Mouse (Mus musculus) spleen, adult 18-20 months (tissue): Measurements from ENCODE around the gene Mx1.
A peak's percentile ranks its signal among the peaks of the same experiment; 100 is the strongest.

Experiments
- DNase-seq, 2 experiments: peaks; one replicate each; pipeline ENCODE4 v3.0.0; 2022; ENCODE audit warnings: mixed read lengths in 2 of 2

The Mx1 gene

DNA sequence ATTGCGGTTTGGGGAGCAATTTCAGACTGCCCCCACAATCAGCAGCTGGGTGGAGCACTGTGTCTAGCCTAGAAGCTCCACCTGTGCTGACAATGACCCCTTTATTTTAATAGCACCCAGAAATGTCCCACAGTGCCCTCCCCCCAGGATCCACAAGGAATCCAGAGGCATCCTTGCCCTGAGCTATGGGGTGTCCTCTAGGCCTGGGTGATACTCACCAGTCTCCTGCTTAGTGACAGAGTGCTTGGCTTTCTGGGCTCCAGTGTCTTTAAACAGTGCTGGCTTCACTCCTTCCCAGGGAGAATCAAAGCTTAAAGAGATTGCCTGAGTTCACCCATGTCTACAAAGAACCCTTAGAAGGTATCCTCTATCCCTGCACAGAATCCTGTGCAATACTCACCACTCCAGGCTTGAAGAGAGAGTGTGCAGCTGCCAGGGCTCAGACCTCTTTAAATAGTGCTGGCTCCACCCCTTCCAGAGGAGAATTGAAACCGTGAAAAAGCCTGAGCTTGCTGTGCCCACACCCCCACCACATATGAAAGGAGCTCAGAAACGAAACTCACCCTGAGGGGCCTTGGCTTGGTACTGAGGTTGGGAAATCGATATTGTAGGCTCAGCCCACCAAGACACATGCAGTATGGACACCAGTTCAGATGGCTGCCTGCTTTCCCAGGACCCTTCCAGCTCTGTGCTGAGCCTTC is at the start of gene Mx1:
Mx1 (minus strand) TSS at position 427 of the 701 bp plus-strand sequence.
- DNase-seq, result peak in 1 of 2 experiments; percentile 31

GRCm38 (mm10) chr16:97512347-97512751 is 49.6 kb upstream of the Mx1 start:
- DNase-seq, result no peak

GRCm38 (mm10) chr16:97511495-97511894 is 48.8 kb upstream of the Mx1 start:
- no peak for DNase-seq

GRCm38 (mm10) chr16:97510849-97511248 is 48.1 kb upstream of the Mx1 start:
- no peak for DNase-seq

DNA sequence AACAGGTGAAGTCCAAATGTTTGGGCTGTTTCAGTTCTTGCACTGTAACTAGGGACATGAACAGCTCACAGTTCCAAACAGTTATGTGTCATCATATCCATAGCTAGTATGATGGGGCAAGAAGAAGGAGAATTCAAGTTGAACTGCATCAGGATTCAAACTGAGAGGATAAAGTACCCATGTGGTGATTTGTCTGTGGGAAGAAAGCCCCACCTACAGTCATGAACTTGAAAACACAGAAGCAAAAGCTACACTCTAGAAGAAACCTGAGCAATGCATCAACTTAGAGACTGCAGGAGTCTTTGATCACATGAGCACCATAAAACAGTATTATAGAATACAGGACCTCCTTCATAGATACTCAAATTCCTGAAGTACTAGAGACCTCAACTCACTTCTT is 45.1 kb upstream of the Mx1 start:
- no peak for DNase-seq

GRCm38 (mm10) chr16:97504793-97505192 is 42.1 kb upstream of the Mx1 start:
- DNase-seq, result no peak

DNA sequence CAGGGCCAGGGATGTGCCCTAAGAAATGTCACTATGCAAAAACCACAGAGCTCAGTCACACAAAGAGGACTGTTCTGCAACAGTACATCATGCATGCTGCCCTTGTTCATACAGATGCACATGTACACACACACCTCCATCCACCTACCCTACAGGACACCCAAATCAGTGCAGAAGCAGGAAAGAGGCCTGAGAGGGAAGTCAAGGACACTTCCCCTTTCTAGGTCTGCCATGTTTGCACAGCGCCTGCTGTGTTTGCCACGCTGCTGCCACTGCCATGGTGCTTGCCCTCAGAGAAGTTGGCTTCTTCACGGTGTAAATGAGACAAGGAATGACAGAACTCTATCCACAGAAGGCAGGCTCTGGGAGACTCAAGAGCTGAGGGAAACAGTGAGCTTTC is 41.1 kb upstream of the Mx1 start:
- DNase-seq, result no peak

DNA sequence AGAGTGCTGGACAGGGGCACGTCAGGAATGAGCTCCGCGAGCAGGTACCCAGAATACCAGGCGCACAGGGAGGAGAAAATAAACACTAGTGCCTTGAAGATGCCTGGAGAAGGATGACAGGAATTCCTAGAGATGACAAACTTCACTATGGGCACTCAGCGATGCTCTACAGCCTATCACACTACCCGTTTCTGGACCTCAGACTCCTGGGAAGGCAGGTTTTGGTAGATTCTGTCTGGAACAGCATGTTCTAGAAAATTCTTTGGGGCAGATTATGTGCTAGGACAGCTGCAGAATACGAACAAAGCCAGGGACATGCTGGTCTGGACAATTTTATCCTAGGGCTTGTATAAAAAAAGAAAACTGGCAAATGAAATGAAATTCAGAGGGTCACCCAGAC is 38.2 kb upstream of the Mx1 start:
- DNase-seq, result no peak

GRCm38 (mm10) chr16:97499450-97499849 is 36.7 kb upstream of the Mx1 start:
- no peak for DNase-seq

DNA sequence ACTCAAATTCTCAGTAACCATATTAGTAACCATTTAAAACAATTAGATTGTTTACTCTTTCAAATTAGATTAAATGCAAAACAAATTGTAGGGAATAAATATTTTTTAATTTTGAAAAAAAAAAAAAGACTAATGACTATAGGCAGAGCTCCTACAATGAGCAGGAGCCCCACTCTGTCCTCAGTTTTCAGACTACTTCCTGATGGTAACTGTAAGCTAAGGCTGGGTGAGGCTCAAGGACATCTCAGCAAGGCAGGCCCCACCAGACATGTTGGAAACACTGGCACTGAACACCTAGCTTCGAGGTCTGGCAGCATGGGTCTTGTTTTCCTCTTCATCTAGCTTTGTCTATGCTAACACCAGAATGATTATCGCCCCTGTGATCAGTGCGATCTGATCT is 35.4 kb upstream of the Mx1 start:
- DNase-seq, result no peak

DNA sequence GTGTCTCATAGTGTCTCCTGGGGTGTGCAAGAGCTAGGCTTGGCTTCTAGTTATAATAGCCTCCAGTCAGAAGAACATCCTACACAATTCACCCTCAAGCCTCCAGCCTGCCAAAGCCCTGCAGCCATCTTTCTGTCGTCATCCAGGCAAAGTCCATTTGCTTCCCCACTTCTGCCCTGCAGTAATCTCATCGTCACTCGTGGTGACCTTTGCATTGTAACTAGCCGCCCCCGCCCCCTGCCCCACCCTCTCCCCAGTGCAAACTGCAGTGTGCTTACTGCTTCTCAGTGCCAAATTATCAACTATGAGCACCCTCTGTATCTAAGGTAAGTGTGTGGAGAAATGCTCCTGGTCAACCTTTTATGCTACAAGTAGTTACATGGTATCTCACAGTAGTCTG is 35.0 kb upstream of the Mx1 start:
- DNase-seq, result no peak

GRCm38 (mm10) chr16:97496026-97496425 is 33.3 kb upstream of the Mx1 start:
- DNase-seq, result no peak

DNA sequence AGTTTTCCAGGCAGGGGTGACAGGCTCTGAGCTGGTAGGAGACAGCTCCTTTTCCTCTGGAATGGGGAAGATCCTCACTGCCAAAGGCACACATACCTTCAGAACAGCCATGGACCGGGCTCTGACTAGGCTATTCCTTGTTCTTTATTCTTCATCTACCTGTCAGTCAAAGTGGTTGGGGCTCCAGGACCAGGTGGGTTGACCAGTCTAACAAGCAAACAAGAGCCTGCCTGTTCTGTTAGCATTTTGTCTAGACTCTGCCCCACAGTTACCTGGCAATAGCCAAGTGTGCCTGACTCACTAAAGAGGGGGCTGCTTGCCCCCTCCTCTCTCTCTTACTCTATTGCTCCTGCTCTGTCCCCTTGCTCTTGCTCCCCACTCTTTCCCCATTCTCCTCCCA is 29.7 kb upstream of the Mx1 start:
- no peak for DNase-seq

DNA sequence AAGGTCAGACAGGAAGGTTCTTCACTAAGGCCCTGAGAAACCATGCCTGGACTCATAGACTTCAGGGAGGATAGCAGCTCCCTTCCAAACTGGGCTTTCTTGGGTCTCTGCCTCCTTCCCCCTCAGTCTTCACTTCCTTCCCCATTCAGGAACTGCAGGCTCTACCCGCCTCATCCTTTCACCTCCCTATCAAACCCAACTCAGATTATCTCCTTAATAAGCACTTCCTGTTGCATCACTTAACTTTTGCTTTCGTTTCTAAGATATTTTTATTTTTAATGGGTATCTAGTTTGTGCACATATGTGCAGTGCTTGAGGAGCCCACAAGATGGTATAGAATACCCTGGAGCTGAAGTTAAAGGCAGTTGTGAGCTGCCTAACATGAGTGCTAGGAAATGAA is 15.9 kb upstream of the Mx1 start:
- no peak for DNase-seq

DNA sequence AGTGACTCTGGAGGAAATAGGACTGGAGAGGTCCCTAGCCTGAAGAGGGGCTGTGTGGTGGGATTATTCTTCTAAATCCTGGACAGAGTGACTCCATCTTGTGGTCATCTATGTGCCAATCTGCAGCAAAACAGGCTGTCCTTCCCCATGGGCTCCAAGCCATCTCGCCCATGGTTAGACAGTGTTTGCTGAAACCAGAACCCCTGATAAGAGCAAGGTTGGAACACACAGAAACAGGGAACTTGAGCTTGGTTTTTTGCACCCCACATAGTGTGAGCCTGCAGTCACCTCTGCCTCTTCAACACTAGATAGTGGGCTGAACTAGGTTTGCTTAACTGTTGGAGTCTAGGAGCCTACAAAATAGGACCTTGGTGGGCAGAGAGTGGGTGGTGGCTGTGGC is 13.8 kb upstream of the Mx1 start:
- DNase-seq, result no peak

- no peak for DNase-seq
Measured at GRCm38 (mm10) chr16:97475581-97475980, 12.9 kb upstream of the Mx1 start.

- DNase-seq, result no peak
Measured at GRCm38 (mm10) chr16:97474671-97475070, 12.0 kb upstream of the Mx1 start.

DNA sequence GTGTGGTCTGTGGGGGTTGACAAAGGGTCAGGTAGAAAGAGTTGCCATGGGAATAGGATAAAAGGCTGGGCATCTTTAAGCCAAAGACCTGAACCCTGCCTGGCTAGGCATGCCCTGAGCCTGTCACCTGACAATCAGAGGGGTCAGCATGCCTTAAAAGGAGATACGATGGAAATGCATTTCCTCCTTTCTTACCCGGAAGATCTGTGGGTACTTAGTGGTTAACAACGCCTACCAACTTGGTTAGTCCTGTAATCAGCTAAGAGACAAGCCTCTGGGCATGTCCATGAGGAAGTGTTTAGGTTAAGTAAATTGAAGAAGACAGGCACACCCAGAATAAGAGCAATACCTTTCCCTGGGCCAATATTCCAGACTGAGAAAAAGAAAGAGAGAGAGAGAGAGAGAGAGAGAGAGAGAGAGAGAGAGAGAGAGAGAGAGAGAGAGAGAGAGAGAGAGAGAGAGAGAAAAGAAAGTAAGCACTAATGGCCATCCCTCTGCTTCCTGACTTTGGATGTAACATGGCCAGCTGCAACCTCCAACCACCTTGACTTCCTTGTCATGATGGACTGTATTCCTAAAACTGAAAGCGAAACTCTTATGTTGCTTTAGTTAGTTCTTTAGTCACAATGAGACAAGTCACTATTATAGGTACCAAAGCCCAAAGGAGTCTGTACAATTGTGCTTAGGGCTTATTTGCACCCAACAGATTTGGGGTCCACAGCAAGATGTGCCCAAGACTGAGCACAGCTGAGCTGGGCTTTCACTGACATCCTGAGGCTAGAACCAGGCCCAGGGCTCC is 5.5 kb upstream of the Mx1 start:
- no peak for DNase-seq

DNA sequence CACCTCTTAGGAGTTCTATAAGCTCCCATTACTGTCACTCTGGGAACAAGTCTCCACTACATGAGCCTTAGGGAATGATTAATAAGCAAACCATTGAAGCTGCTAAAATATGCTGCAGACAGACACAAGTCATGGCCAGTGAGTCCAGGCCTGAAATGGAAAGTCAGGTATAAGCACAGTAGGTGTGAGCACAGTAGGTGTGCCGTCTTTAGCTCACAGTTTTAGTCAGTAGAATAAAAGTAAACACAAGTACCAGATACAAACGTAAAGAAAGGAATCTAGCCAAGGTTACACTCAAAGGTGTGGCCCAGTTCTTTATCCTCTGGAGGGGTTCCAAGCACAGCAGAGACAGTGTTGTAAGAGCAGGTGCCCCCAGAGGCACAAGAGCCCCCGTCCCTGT is 4.8 kb upstream of the Mx1 start:
- DNase-seq, result no peak

GRCm38 (mm10) chr16:97466182-97466957 is 3.7 kb upstream of the Mx1 start:
- DNase-seq, result no peak

DNA sequence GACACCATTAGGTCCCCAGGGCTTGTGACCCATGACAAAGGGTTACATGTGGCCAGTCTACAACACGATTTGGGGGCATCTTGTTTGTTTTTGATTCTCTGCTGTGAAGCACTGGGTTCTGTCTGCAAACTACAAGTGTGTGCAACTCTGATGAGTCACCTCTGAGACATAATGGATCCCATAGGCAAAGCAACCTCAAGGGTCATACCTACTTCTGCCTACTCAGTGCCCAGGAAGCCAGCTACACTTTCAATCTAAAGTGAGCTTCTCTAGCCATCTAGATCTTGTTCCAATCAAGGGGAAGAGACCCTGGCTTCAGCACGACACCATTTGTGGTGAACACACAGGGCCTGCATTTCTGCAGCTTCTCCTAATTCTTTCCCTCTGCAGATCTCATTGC is 1.4 kb downstream of the Mx1 start:
- DNase-seq, result no peak

- DNase-seq, result no peak
Measured at GRCm38 (mm10) chr16:97459831-97460230, 2.9 kb downstream of the Mx1 start.

GRCm38 (mm10) chr16:97447386-97447785 is 15.3 kb downstream of the Mx1 start:
- DNase-seq, result no peak
